Mouse (Mus musculus) neural tube, embryonic 11.5 days (tissue): ENCODE data around the gene Gm8857. TPM values are rescaled to one million over a fixed set of nuclear protein-coding genes. Genes with fewer than 3 reads are reported as not detected.
"Not testable (repeated sequence)": the region's sequence is repeated elsewhere in the genome, so short reads cannot be mapped to it uniquely, and the experiment has no call there.

Experiments
- ATAC-seq: fragments of 200-750 bp; cut with Nextera tagmentation; 2 replicates; pipeline ENCODE4 v1.8.0; 2017; ENCODE audit warnings: moderate number of reproducible peaks, mild to moderate bottlenecking, moderate TSS enrichment, moderate library complexity; ENCODE audit not compliant: insufficient read depth, low FRiP score, low TSS enrichment
- DNase-seq: peaks from one replicate; pipeline ENCODE4 v3.0.0-alpha.2; 2015; ENCODE audit warnings: low spot score
- H3K27ac ChIP-seq: fragments of 300-500 bp; sonication (generic); 2 replicates; pipeline ENCODE4 v1.5.1; 2014; ENCODE audit warnings: low read depth, mild to moderate bottlenecking, low read length
- H3K27me3 ChIP-seq: fragments of 300-500 bp; sonication (generic); 2 replicates; pipeline ENCODE4 v1.6.1; 2014; ENCODE audit warnings: mild to moderate bottlenecking, low read length, mixed read lengths; ENCODE audit not compliant: control insufficient read depth, insufficient read depth
- H3K36me3 ChIP-seq: fragments of 300-500 bp; sonication (generic); 2 replicates; pipeline ENCODE4 v1.6.1; 2014; ENCODE audit warnings: mild to moderate bottlenecking, low read length, moderate library complexity, mixed read lengths; ENCODE audit not compliant: control insufficient read depth, insufficient read depth
- H3K4me1 ChIP-seq: fragments of 300-500 bp; sonication (generic); 2 replicates; pipeline ENCODE4 v1.6.1; 2014; ENCODE audit warnings: low read length, mixed read lengths; ENCODE audit not compliant: control insufficient read depth, insufficient read depth
- H3K4me2 ChIP-seq: fragments of 300-500 bp; sonication (generic); 2 replicates; pipeline ENCODE4 v1.6.1; 2014; ENCODE audit warnings: low read depth, mild to moderate bottlenecking, moderate library complexity
- H3K4me3 ChIP-seq: fragments of 300-500 bp; sonication (generic); 2 replicates; pipeline ENCODE4 v1.5.1; 2014; ENCODE audit warnings: low read depth, low read length
- H3K9ac ChIP-seq: fragments of 300-500 bp; sonication (generic); 2 replicates; pipeline ENCODE4 v1.6.1; 2014; ENCODE audit warnings: mild to moderate bottlenecking, low read length
- H3K9me3 ChIP-seq: fragments of 300-500 bp; sonication (generic); 2 replicates; pipeline ENCODE4 v1.6.1; 2016; ENCODE audit warnings: low read length; ENCODE audit not compliant: control insufficient read depth
- WGBS: fragments of 180-500 bp; shearing (Covaris S2); extraction: QIAGEN DNeasy Blood & Tissue Kit; methylation state at CpG from one replicate; pipeline ENCODE4 v1.1.7; 2014; 5-methylcytosine and 5-hydroxymethylcytosine counted together
- polyA plus RNA-seq: library from polyadenylated mRNA; unstranded; fragments of >200 nt; fragmentation: Nextera tagmentation; extraction: Ambion mirVana; gene quantifications from 2 replicates; pipeline ENCODE4 v1.2.1, GENCODE M21; 2014

Gene Gm8857
- polyA plus RNA-seq = not detected in 2 replicates

DNA sequence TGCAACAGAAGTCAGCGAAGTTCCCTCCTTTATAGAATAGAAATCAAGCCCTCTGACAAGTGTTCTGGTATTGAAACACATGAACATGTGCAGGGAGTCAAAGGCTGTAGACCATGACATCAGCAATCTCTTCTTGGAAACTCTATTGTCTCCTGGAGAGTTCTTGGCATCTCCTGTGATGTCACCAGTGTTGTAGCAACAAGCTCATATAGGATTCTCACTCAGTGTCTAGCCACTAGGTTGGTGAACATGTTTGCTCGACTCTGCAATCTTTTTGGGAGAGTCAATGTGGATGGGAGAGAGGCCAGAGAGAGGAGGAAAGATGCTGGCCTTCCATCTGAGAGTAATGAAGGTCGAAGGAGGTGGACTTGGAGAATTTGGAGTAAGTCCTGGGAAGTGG is at the start of gene Gm8857, which contains the start of gene Gm8871:
Gm8857 (plus strand) TSS at position 303 of the 400 bp plus-strand sequence.
Gm8871 (plus strand) TSS at position 301 of the 400 bp plus-strand sequence.
- H3K4me2 ChIP-seq, DNase-seq, H3K4me3 ChIP-seq, ATAC-seq, H3K27ac ChIP-seq, H3K4me1 ChIP-seq, H3K9ac ChIP-seq, H3K9me3 ChIP-seq, H3K36me3 ChIP-seq, H3K27me3 ChIP-seq: not testable (repeated sequence)
- 78% methylated on average over 1 of the region's 3 CpGs for WGBS

DNA sequence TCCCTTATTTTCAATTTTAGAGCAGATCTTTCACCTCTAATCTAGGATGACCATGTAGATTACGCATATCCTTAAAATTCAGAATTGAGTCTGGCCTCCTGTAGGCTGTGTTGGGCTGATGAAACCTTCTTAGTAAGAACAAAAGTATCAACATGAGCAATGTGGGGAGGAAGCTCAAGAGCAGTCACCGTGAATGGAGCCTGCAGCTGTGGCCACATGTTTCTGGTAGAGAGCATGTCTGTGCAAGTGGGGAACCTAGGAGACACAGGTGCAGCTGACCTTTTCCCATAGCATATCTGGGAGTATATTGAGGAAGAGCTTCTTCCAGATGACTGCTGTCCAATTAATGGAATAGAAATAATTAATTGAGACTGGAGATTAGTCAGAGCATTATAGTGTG is 5.9 kb downstream of the Gm8857 start:
- not testable (repeated sequence) for H3K4me3 ChIP-seq, DNase-seq, H3K27me3 ChIP-seq, H3K4me2 ChIP-seq, H3K9me3 ChIP-seq, H3K27ac ChIP-seq, ATAC-seq, H3K9ac ChIP-seq, H3K4me1 ChIP-seq, H3K36me3 ChIP-seq
- 91% methylated on average over 2 of the region's 2 CpGs for WGBS

DNA sequence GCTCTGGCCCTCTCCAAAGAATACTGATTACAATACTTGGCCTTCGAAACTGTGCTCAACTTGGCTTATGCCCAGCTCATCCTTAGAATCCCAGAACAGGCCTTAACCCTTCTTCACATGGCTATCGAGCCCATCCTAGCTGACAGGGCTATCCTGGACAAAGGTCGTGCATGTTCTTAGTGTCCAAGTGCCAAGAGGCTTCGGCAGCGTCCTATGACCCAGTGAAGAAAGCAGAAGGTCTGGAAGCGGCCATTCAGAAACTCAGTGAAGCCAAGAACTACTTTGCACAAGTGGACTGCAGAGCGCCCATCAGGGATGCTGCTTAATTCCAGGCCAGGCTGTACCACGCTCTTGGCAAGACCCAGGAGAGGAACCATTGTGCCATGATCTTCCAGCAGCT is 10.4 kb downstream of the Gm8857 start:
- ATAC-seq = not testable (repeated sequence)

More for the DNA sequence above, 10.4 kb downstream of the Gm8857 start:
- H3K9ac ChIP-seq, H3K4me1 ChIP-seq, DNase-seq, H3K27ac ChIP-seq, H3K36me3 ChIP-seq, H3K9me3 ChIP-seq, H3K4me2 ChIP-seq, H3K27me3 ChIP-seq, H3K4me3 ChIP-seq: not testable (repeated sequence)
- 85% methylated on average over 4 of the region's 8 CpGs for WGBS

Other genes with a start within 250 kb of the Gm8857 start
- not detected in 2 replicates for gene Gm8871, start within 50 bp of the Gm8857 start, polyA plus RNA-seq
- gene Gm8879, start 179.8 kb downstream of the Gm8857 start, polyA plus RNA-seq = not detected in 2 replicates
- not detected in 2 replicates for gene Gm5861, start 235.3 kb downstream of the Gm8857 start, polyA plus RNA-seq